Mouse (Mus musculus): Measurements from ENCODE around the gene Atg16l1.
A peak's percentile ranks its signal among the peaks of the same experiment; 100 is the strongest.

Gene Atg16l1

GRCm38 (mm10) chr1:87755641-87756470 is at the start of gene Atg16l1:
Atg16l1 (plus strand) TSS chr1:87755870.
- peak; percentile 87 for DNase-seq (ENCODE audit: low spot score)

- no peak for DNase-seq (ENCODE audit: low spot score)
Measured at GRCm38 (mm10) chr1:87706361-87706760, 49.3 kb upstream of the Atg16l1 start.

GRCm38 (mm10) chr1:87709020-87709419 is 46.6 kb upstream of the Atg16l1 start:
- DNase-seq (ENCODE audit: low spot score): no peak

- no peak for DNase-seq (ENCODE audit: low spot score)
Measured at GRCm38 (mm10) chr1:87709661-87710270, 45.9 kb upstream of the Atg16l1 start.

- no peak for DNase-seq (ENCODE audit: low spot score)
Measured at GRCm38 (mm10) chr1:87711938-87712613, 43.6 kb upstream of the Atg16l1 start.

- DNase-seq (ENCODE audit: low spot score): no peak
Measured at GRCm38 (mm10) chr1:87712614-87712971, 43.1 kb upstream of the Atg16l1 start.

GRCm38 (mm10) chr1:87721382-87721781 is 34.3 kb upstream of the Atg16l1 start:
- DNase-seq (ENCODE audit: low spot score): peak; percentile 15

- no peak for DNase-seq (ENCODE audit: low spot score)
Measured at GRCm38 (mm10) chr1:87722081-87722480, 33.6 kb upstream of the Atg16l1 start.

GRCm38 (mm10) chr1:87723351-87723750 is 32.3 kb upstream of the Atg16l1 start:
- no peak for DNase-seq (ENCODE audit: low spot score)

GRCm38 (mm10) chr1:87729070-87729469 is 26.6 kb upstream of the Atg16l1 start:
- no peak for DNase-seq (ENCODE audit: low spot score)

- DNase-seq (ENCODE audit: low spot score): no peak
Measured at GRCm38 (mm10) chr1:87729850-87730249, 25.8 kb upstream of the Atg16l1 start.

- no peak for DNase-seq (ENCODE audit: low spot score)
Measured at GRCm38 (mm10) chr1:87730271-87730670, 25.4 kb upstream of the Atg16l1 start.

GRCm38 (mm10) chr1:87733212-87733611 is 22.5 kb upstream of the Atg16l1 start:
- no peak for DNase-seq (ENCODE audit: low spot score)

GRCm38 (mm10) chr1:87734153-87734552 is 21.5 kb upstream of the Atg16l1 start:
- DNase-seq (ENCODE audit: low spot score): no peak

GRCm38 (mm10) chr1:87740584-87741290 is 14.9 kb upstream of the Atg16l1 start:
- DNase-seq (ENCODE audit: low spot score): no peak

GRCm38 (mm10) chr1:87749360-87749973 is 6.2 kb upstream of the Atg16l1 start:
- DNase-seq (ENCODE audit: low spot score): no peak

- DNase-seq (ENCODE audit: low spot score): no peak
Measured at GRCm38 (mm10) chr1:87763821-87764220, 8.2 kb downstream of the Atg16l1 start.

GRCm38 (mm10) chr1:87765741-87766140 is 10.1 kb downstream of the Atg16l1 start:
- DNase-seq (ENCODE audit: low spot score): no peak

- DNase-seq (ENCODE audit: low spot score): no peak
Measured at GRCm38 (mm10) chr1:87766233-87766632, 10.6 kb downstream of the Atg16l1 start.

GRCm38 (mm10) chr1:87769263-87769662 is 13.6 kb downstream of the Atg16l1 start:
- DNase-seq (ENCODE audit: low spot score): no peak

- no peak for DNase-seq (ENCODE audit: low spot score)
Measured at GRCm38 (mm10) chr1:87770486-87770885, 14.8 kb downstream of the Atg16l1 start.

- no peak for DNase-seq (ENCODE audit: low spot score)
Measured at GRCm38 (mm10) chr1:87771724-87772123, 16.1 kb downstream of the Atg16l1 start.
